Mouse (Mus musculus): ENCODE measurements around the gene Celf1. TPM values are rescaled to one million over a fixed set of nuclear protein-coding genes. Genes with fewer than 3 reads are reported as not detected.

The Celf1 gene
- total and polyA plus RNA-seq, 3 experiments: 29.7 to 69.7 (median 52.8) TPM

- in situ Hi-C loops (cut with MboI; ENCODE audit: low pct_ligation_motif_present, low pct_unique_long_range_greater_than_20kb, low sequenced_read_pairs): loop anchor here (5.0 kb wide), 1 partner anchor 37 kb away; no protein-coding TSS in a partner anchor
- Histone ChIP-seq H3K4me1 (ENCODE audit: control insufficient read depth in 1 of 2, insufficient read depth in 2 of 2) (peaks cover 0 to 1% of the 10 kb centered on the region in 2 experiments; a peak in 2 of 4 replicates), H3K9me3 (replicated peaks; ENCODE audit: low read length) (no peaks in the 10 kb centered on the region), H3K36me3 (replicated peaks in 1 of 2; ENCODE audit: control insufficient read depth in 1 of 2, insufficient read depth in 1 of 2, low read length in 1 of 2) (peaks cover 89 to 98% of the 10 kb centered on the region in 2 experiments), H3K27me3 (replicated peaks) (no peaks in the 10 kb centered on the region), H3K4me2 (ENCODE audit: insufficient read depth, low read depth, poor library complexity, severe bottlenecking) (no peak overlapping the region), H3K27ac (ENCODE audit: insufficient read depth, low read depth) (no peak overlapping the region), H3K4me3 (replicated peaks in 1 of 3; ENCODE audit: low read depth in 2 of 3, low read length in 2 of 3, poor library complexity in 1 of 3) (no peak overlapping the region), H3K9ac (ENCODE audit: insufficient read depth, low read depth) (no peak overlapping the region), H3K79me2 (replicated peaks; ENCODE audit: control insufficient read depth, extremely low read depth, insufficient read depth, poor library complexity, severe bottlenecking) (no peaks in the 10 kb centered on the region)
- DNase-seq (ENCODE audit: extremely low read depth): no peak
- dilution Hi-C loops (cut with MboI; ENCODE audit: extremely low pct_ligation_motif_present, extremely low pct_unique_long_range_greater_than_20kb, low sequenced_read_pairs): no loop called here
- no peak for TF ChIP-seq E2F4 (IDR thresholded peaks at IDR 0.05; ENCODE audit: insufficient replicate concordance, low read depth, low read length)
- no peak for TF ChIP-seq POLR2AphosphoS2 (IDR thresholded peaks at IDR 0.05; ENCODE audit: low read depth, low read length)
- peak; percentile 52 for TF ChIP-seq RAD21 (IDR thresholded peaks at IDR 0.05; ENCODE audit: low read depth, low read length)
- no peak for TF ChIP-seq TBP (conservative IDR thresholded peaks at IDR 0.05; ENCODE audit: low read depth, low read length)
- TF ChIP-seq ZMIZ1 (IDR thresholded peaks at IDR 0.05; ENCODE audit: low read depth, low read length): no peak
- TF ChIP-seq MAFK (IDR thresholded peaks at IDR 0.05; ENCODE audit: insufficient replicate concordance, low read length): no peak
- no peak for TF ChIP-seq MAZ (IDR thresholded peaks at IDR 0.05; ENCODE audit: low read depth, low read length)
- TF ChIP-seq PAX5 (IDR thresholded peaks at IDR 0.05; ENCODE audit: low read length): no peak
- TF ChIP-seq IRF4 (IDR thresholded peaks at IDR 0.05; ENCODE audit: low read depth, low read length): no peak
- no peak for TF ChIP-seq EP300 (IDR thresholded peaks at IDR 0.05; ENCODE audit: low read length)
- TF ChIP-seq SMC3 (IDR thresholded peaks at IDR 0.05; ENCODE audit: low read depth, low read length): peak; percentile 41
- no peak for TF ChIP-seq BHLHE40 (IDR thresholded peaks at IDR 0.05; ENCODE audit: low read depth, low read length)
- TF ChIP-seq CTCF (conservative IDR thresholded peaks at IDR 0.05 in 1 of 2, IDR thresholded peaks at IDR 0.05 in 1 of 2; ENCODE audit: low read depth in 2 of 2, low read length in 2 of 2): peak; percentile 43 to 63; a peak in 3 of 4 replicates
- no peak for TF ChIP-seq GABPA (IDR thresholded peaks at IDR 0.05; ENCODE audit: insufficient replicate concordance, low read depth, low read length)
- TF ChIP-seq CHD1 (IDR thresholded peaks at IDR 0.05; ENCODE audit: low read depth, low read length): no peak
- TF ChIP-seq MXI1 (IDR thresholded peaks at IDR 0.05; ENCODE audit: low read depth, low read length): no peak
- no peak for TF ChIP-seq JUND (conservative IDR thresholded peaks at IDR 0.05; ENCODE audit: low read depth, low read length)
- no peak for TF ChIP-seq RCOR1 (conservative IDR thresholded peaks at IDR 0.05; ENCODE audit: low read depth, low read length)
- no peak for TF ChIP-seq USF1 (IDR thresholded peaks at IDR 0.05; ENCODE audit: low read depth, low read length)
- TF ChIP-seq NRF1 (IDR thresholded peaks at IDR 0.05; ENCODE audit: low read depth, low read length): no peak
- TF ChIP-seq CHD2 (IDR thresholded peaks at IDR 0.05; ENCODE audit: low read length): no peak
- no peak for TF ChIP-seq MYC (IDR thresholded peaks at IDR 0.05; ENCODE audit: low read depth, low read length)
- TF ChIP-seq USF2 (conservative IDR thresholded peaks at IDR 0.05; ENCODE audit: low read depth, low read length): no peak
- no peak for TF ChIP-seq MAX (IDR thresholded peaks at IDR 0.05; ENCODE audit: low read length)
- TF ChIP-seq ELF1 (IDR thresholded peaks at IDR 0.05; ENCODE audit: low read depth, low read length): no peak
- TF ChIP-seq ZKSCAN1 (IDR thresholded peaks at IDR 0.05; ENCODE audit: borderline replicate concordance, low read depth, low read length): no peak
These were observed 120.6 kb downstream of the Celf1 start for GRCm38 (mm10) chr2:91060544-91061355.
